Mouse (Mus musculus) liver, adult 2 months (tissue): ENCODE data around the gene Rae1. TPM values are rescaled to one million over a fixed set of nuclear protein-coding genes. Genes with fewer than 3 reads are reported as not detected.

Experiments used
- DNase-seq: peaks from one replicate; pipeline ENCODE4 v3.0.0-alpha.2; 2011; ENCODE audit warnings: low read depth, low spot score; ENCODE audit errors: extremely low read depth
- H3K27ac ChIP-seq: fragments of 200-500 bp; replicated peaks from 2 replicates; pipeline ENCODE4 v1.5.1; 2012; ENCODE audit warnings: low read depth, mild to moderate bottlenecking, control low read depth, inconsistent platforms, low read length; ENCODE audit not compliant: insufficient read depth
- H3K27me3 ChIP-seq: fragments of 200-500 bp; 2 replicates; pipeline ENCODE4 v1.6.1; 2012; ENCODE audit warnings: mild to moderate bottlenecking, moderate library complexity, low read length, inconsistent platforms; ENCODE audit not compliant: control insufficient read depth, insufficient read depth
- H3K36me3 ChIP-seq: fragments of 200-500 bp; 2 replicates; pipeline ENCODE4 v1.6.1; 2012; ENCODE audit warnings: low read length, inconsistent platforms; ENCODE audit not compliant: control insufficient read depth, insufficient read depth
- H3K4me1 ChIP-seq: fragments of 200-500 bp; 2 replicates; pipeline ENCODE4 v1.6.1; 2011; ENCODE audit warnings: low read length; ENCODE audit not compliant: control insufficient read depth, insufficient read depth
- H3K4me3 ChIP-seq: fragments of 200-500 bp; 2 replicates; pipeline ENCODE4 v1.5.1; 2011; ENCODE audit warnings: low read depth, mild to moderate bottlenecking, control low read depth, low read length, moderate library complexity; ENCODE audit not compliant: insufficient read depth
- H3K79me2 ChIP-seq: fragments of 200-500 bp; 2 replicates; pipeline ENCODE4 v1.6.1; 2012; ENCODE audit warnings: inconsistent platforms, mild to moderate bottlenecking, low read length, moderate library complexity; ENCODE audit not compliant: control insufficient read depth, insufficient read depth
- H3K9ac ChIP-seq: fragments of 200-500 bp; 2 replicates; pipeline ENCODE4 v1.6.1; 2012; ENCODE audit warnings: low read depth, mild to moderate bottlenecking, control low read depth, inconsistent platforms, low read length
- CTCF ChIP-seq: fragments of 200-500 bp; IDR thresholded peaks from 2 replicates; pipeline ENCODE4 v1.5.1; 2011; ENCODE audit warnings: low read depth, low read length, control low read depth
- POLR2A ChIP-seq: fragments of 200-500 bp; IDR thresholded peaks from 2 replicates; pipeline ENCODE4 v1.6.1; 2011; ENCODE audit warnings: low read length, control low read depth; ENCODE audit not compliant: insufficient read depth; ENCODE audit errors: extremely low read depth
- WGBS: fragments of 180-500 bp; shearing (Covaris S2); methylation state at CpG from one replicate; pipeline ENCODE4 v1.1.7; 2018; 5-methylcytosine and 5-hydroxymethylcytosine counted together
- polyA plus RNA-seq: library from polyadenylated mRNA; depleted of rRNA; stranded (reverse); fragments of >200 nt; gene quantifications from 2 replicates; pipeline ENCODE4 v1.2.3, GENCODE M21; 2012
- total RNA-seq: library from RNA; depleted of rRNA; stranded (reverse); fragments of >200 nt; gene quantifications from 2 replicates; pipeline ENCODE4 v1.2.3, GENCODE M21; 2014

The Rae1 gene
- total and polyA plus RNA-seq, 2 experiments, result 13.1 to 31.9 TPM

DNA sequence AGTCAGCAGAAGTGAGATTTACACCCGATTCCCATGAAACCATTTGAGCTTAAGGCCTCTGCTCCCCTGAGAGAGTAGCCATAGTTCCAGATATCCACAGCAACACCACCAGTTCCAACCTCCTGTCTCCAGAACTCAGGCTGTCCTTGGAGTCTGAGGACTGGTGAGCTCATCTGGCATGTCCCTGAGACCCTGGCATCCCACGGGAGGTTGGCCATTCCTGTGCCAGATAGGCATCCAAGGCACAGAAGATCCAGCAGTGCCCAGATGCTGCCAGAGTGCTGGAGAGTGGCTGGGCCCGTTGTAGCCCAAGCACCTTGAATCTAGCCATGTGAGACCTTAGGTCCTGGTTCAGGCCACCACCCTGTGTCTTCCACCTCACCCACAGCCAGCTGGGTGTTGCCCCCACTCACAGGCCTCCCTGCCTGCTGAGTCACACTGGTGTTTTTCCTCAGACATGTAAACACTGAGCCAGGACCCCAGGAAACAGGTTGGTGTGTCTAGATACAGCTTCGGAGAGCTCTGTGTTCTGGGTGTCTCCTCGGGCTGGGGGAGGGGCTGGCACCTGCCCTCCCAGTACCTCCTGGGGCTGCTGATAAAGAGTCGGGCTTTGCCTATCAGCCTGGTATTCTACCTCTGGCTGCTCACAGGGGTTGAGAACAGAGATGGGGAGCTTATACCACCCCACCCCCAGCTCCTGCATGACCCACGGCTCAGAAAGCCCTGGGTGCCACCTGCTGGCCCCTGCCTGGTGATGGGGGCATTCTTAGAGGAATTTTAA, 38.1 kb downstream of the Rae1 start:
- 70% methylated on average over 7 of the region's 7 CpGs for WGBS
- Histone ChIP-seq H3K4me1 (no peaks in the 10 kb centered on the region), H3K27ac (no peak overlapping the region), H3K79me2 (no peaks in the 10 kb centered on the region), H3K9ac (no peak overlapping the region), H3K36me3 (no peaks in the 10 kb centered on the region), H3K4me3 (no peak overlapping the region), H3K27me3 (no peaks in the 10 kb centered on the region)
- no peak for DNase-seq
- TF ChIP-seq POLR2A, result no peak
- no peak for TF ChIP-seq CTCF

DNA sequence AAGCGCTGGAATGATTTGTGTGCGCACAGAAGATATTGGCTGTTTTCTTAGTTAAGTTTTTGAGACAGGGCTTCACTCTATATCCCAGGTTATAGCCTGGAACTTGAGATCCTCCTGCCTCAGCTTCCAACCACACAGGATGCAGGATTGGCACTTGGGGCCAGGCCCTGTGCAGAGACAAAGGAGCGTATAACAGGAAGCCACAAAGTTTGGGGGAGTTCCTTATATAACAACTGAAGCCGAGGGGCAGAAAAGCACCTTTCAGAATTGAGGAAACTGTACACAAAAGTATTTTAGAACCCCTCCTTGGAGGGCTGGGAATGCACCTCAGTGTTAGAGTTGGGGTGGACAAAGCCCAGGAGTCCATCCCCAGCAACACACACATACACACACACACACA, 39.1 kb downstream of the Rae1 start:
- H3K9ac ChIP-seq, result no peak overlapping the region
- H3K4me1 ChIP-seq, result no peaks in the 10 kb centered on the region
- H3K4me3 ChIP-seq, result no peak overlapping the region
- TF ChIP-seq CTCF, result no peak
- no peak for DNase-seq
- H3K79me2 ChIP-seq, result no peaks in the 10 kb centered on the region
- H3K27me3 ChIP-seq, result no peaks in the 10 kb centered on the region
- 82% methylated on average over 4 of the region's 4 CpGs for WGBS
- no peaks in the 10 kb centered on the region for H3K36me3 ChIP-seq
- H3K27ac ChIP-seq, result no peak overlapping the region

DNA sequence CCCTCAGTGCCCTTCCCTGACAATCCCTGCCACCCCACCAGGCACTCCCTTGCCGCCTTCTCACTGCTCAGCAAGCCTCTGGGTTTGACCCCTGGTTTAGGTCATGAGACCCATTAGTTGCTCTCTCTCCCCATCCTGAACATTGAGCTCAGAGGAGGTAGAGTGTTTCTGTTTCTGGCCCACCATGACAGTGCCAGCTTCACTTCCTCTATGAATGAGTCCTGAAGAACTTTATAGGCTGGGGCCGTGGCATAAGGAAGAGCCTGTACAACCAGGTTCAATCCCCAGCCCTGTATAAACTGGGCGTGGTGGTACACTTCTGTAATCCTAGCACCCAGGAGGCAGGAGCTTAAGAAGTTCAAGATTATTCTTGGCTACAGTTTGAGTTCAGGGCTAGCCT, 40.9 kb downstream of the Rae1 start:
- H3K4me3 ChIP-seq, result no peak overlapping the region
- no peak overlapping the region for H3K9ac ChIP-seq
- H3K79me2 ChIP-seq, result no peaks in the 10 kb centered on the region
- H3K27ac ChIP-seq, result no peak overlapping the region
- TF ChIP-seq CTCF, result no peak
- no peak for TF ChIP-seq POLR2A
- no peak for DNase-seq
- WGBS, result 94% methylated on average over 3 of the region's 3 CpGs
- H3K27me3 ChIP-seq, result no peaks in the 10 kb centered on the region
- H3K4me1 ChIP-seq, result peaks cover 3% of the 10 kb centered on the region; the same call in 1 of the 2 replicates
- H3K36me3 ChIP-seq, result no peaks in the 10 kb centered on the region

- no peak for TF ChIP-seq POLR2A
- no peak for TF ChIP-seq CTCF
- Histone ChIP-seq H3K36me3 (no peaks in the 10 kb centered on the region), H3K9ac (no peak overlapping the region), H3K27ac (no peak overlapping the region), H3K79me2 (no peaks in the 10 kb centered on the region), H3K4me3 (no peak overlapping the region), H3K4me1 (peaks cover 3% of the 10 kb centered on the region; the same call in 1 of the 2 replicates), H3K27me3 (no peaks in the 10 kb centered on the region)
- DNase-seq, result no peak
- 45% methylated on average over 5 of the region's 5 CpGs for WGBS
These were observed 41.3 kb downstream of the Rae1 start for GRCm38 (mm10) chr2:173041242-173041641.

GRCm38 (mm10) chr2:173041893-173042292, 42.0 kb downstream of the Rae1 start:
- H3K4me3 ChIP-seq, result no peak overlapping the region
- H3K79me2 ChIP-seq, result no peaks in the 10 kb centered on the region
- H3K27ac ChIP-seq, result no peak overlapping the region
- TF ChIP-seq POLR2A, result no peak
- no peak for TF ChIP-seq CTCF
- peaks cover 3% of the 10 kb centered on the region; the same call in 1 of the 2 replicates for H3K4me1 ChIP-seq
- WGBS, result 93% methylated on average over 1 of the region's 1 CpGs
- H3K36me3 ChIP-seq, result no peaks in the 10 kb centered on the region
- no peak overlapping the region for H3K9ac ChIP-seq
- H3K27me3 ChIP-seq, result no peaks in the 10 kb centered on the region
- DNase-seq, result no peak

DNA sequence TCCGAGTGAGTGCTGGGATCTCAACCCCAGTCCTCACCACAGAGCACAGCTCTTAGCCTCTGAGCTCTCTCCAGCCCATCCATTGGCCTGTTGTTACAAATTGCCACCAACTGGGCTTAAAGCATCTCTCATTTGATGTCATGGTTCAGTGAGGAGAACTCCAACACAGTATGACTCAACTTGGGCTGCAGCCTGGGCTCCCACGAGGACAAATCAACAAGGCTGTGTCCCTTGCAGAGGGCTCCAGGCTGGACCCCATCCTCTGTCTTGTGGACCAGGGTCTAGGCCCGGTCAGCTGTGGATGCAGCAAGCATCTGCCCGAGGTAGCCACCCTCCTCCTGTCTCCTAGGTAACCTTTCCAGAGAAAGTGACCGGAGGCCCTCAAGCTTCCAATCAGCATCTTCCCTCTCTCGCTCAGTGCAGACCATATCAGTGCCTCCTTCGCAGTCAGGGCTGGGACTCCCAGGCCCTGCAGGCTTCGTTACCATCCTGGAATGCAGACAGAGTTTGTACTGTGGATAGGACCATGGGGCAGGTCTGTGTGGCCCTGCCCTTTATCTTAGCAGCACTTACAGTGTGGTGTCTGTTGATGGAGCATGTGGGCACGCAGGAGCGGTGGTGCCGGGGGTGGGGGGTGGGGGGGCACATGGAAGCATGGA, 42.7 kb downstream of the Rae1 start:
- Histone ChIP-seq H3K9ac (no peak overlapping the region), H3K27me3 (no peaks in the 10 kb centered on the region), H3K27ac (no peak overlapping the region), H3K36me3 (no peaks in the 10 kb centered on the region), H3K4me3 (no peak overlapping the region), H3K4me1 (peaks cover 3% of the 10 kb centered on the region; the same call in 1 of the 2 replicates), H3K79me2 (no peaks in the 10 kb centered on the region)
- DNase-seq, result no peak
- WGBS, result 82% methylated on average over 11 of the region's 11 CpGs
- no peak for TF ChIP-seq POLR2A
- TF ChIP-seq CTCF, result no peak
